Mouse (Mus musculus) testis, postnatal 14 days (tissue): Measurements from ENCODE around the gene Cdh3.

Experiments used
- DNase-seq: peaks from one replicate; pipeline ENCODE4 v3.0.0; 2021; ENCODE audit warnings: low spot score

Gene Cdh3

GRCm38 (mm10) chr8:106510365-106510975 lies at the start of gene Cdh3:
Cdh3 (plus strand) TSS chr8:106510891.
- peak; percentile 81 for DNase-seq

- DNase-seq, result no peak
Observed at GRCm38 (mm10) chr8:106462131-106462530, 48.6 kb upstream of the Cdh3 start.

- no peak for DNase-seq
Observed at GRCm38 (mm10) chr8:106463795-106464194, 46.9 kb upstream of the Cdh3 start.

- DNase-seq, result no peak
Observed at GRCm38 (mm10) chr8:106469485-106469884, 41.2 kb upstream of the Cdh3 start.

GRCm38 (mm10) chr8:106474001-106474400 lies 36.7 kb upstream of the Cdh3 start:
- DNase-seq, result no peak

- DNase-seq, result no peak
Observed at GRCm38 (mm10) chr8:106500018-106500685, 10.5 kb upstream of the Cdh3 start, which contains the start of gene 6030452D12Rik. 6030452D12Rik (plus strand) TSS chr8:106500522.

- DNase-seq, result no peak
Observed at GRCm38 (mm10) chr8:106504241-106504640, 6.5 kb upstream of the Cdh3 start.

- DNase-seq, result no peak
Observed at GRCm38 (mm10) chr8:106505328-106505965, 5.2 kb upstream of the Cdh3 start.

- no peak for DNase-seq
Observed at GRCm38 (mm10) chr8:106506106-106506505, 4.6 kb upstream of the Cdh3 start.

- peak; percentile 21 for DNase-seq
Observed at GRCm38 (mm10) chr8:106507761-106508331, 2.8 kb upstream of the Cdh3 start.

GRCm38 (mm10) chr8:106508456-106508855 lies 2.2 kb upstream of the Cdh3 start:
- no peak for DNase-seq

GRCm38 (mm10) chr8:106509079-106509780 lies 1.5 kb upstream of the Cdh3 start:
- DNase-seq, result no peak

- peak; percentile 34 for DNase-seq
Observed at GRCm38 (mm10) chr8:106511065-106511501, 392 bp downstream of the Cdh3 start.

GRCm38 (mm10) chr8:106511531-106512041 lies 895 bp downstream of the Cdh3 start:
- DNase-seq, result peak; percentile 45

- DNase-seq, result no peak
Observed at GRCm38 (mm10) chr8:106512475-106513150, 1.9 kb downstream of the Cdh3 start.

GRCm38 (mm10) chr8:106515946-106516479 lies 5.3 kb downstream of the Cdh3 start:
- no peak for DNase-seq

GRCm38 (mm10) chr8:106516581-106516980 lies 5.9 kb downstream of the Cdh3 start:
- no peak for DNase-seq

GRCm38 (mm10) chr8:106518763-106519162 lies 8.1 kb downstream of the Cdh3 start:
- no peak for DNase-seq

- DNase-seq, result no peak
Observed at GRCm38 (mm10) chr8:106520578-106520977, 9.9 kb downstream of the Cdh3 start.

- DNase-seq, result no peak
Observed at GRCm38 (mm10) chr8:106521845-106522244, 11.2 kb downstream of the Cdh3 start.

GRCm38 (mm10) chr8:106526725-106527124 lies 16.0 kb downstream of the Cdh3 start:
- no peak for DNase-seq
